Mouse (Mus musculus) cerebellum, adult 8-10 months (tissue): ENCODE data around the gene Plekha7.

ENCODE experiments used
- DNase-seq: peaks from one replicate; pipeline ENCODE4 v3.0.0; 2022

The Plekha7 gene

DNA sequence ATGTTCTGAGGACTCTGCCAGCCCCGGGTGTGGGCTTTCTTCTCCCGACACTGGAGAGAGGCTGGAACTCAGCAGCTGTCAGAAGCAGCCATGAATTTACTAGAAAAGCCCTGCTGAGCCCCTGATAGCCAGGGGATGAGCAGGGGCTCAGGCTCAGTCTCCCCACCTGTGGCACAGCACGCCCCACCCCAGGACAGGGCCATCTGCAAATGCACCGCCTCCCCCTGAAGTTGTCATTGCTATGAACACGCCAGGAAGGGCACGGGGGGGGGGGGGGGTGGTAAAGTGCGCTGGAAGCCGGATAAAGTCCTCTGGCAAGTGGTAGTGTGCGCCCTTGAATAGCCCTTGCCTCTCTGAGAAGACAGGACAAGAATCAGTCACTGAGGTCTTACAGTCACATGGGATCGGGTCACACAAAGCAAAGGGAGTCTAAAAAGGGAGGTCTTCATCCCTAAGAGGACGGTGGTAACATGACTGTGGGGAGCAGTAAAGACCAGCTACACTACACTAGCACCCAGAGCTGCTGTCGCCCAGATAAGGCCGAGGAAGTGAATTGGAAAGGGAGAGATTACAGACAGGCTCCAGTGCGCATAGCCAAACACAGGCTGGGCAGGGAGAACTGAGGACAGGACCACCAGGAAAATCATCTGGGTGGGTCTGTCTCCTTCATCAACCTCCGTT lies 61.3 kb downstream of the Plekha7 start:
- DNase-seq = no peak

DNA sequence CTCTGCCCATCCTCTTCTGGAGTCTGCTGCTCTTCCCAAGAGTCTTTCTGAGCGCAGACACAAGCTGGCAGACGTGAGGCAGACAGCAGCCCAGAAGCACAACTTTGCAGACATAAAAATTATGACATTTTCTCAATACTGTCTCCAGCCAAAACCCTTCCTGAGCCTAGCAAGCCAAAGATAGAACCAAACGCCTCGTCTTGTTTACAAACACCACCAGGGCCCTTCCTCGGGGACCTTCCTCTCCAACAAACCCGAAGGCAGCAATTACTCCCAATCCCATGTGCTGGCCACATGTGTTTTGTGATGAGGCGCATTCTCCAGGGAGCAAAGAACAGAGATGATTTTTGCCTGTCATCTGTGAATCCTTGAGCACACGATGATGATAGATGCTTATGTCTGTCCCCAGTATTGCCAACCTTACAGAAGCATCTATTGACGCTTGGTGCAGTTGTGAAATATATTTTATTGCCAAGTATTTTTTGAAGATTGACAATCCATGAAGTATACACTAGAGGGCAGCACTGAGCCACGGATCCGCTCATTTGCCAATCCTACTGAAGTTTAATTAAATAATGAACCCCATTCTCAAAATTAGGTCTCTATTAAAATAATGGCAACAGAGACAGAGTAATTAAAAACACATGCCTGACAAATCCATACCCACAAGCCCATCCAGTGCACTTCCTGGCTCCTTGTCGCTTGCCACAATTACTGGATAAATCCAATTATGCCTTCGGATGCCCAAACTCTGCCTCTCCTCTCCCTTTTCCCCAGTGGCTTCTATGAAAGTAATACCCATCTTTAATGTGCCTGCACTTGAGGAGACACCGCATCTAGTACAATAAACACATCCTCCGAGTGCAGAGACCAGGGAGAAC lies 62.1 kb downstream of the Plekha7 start:
- DNase-seq = peak; percentile 32

DNA sequence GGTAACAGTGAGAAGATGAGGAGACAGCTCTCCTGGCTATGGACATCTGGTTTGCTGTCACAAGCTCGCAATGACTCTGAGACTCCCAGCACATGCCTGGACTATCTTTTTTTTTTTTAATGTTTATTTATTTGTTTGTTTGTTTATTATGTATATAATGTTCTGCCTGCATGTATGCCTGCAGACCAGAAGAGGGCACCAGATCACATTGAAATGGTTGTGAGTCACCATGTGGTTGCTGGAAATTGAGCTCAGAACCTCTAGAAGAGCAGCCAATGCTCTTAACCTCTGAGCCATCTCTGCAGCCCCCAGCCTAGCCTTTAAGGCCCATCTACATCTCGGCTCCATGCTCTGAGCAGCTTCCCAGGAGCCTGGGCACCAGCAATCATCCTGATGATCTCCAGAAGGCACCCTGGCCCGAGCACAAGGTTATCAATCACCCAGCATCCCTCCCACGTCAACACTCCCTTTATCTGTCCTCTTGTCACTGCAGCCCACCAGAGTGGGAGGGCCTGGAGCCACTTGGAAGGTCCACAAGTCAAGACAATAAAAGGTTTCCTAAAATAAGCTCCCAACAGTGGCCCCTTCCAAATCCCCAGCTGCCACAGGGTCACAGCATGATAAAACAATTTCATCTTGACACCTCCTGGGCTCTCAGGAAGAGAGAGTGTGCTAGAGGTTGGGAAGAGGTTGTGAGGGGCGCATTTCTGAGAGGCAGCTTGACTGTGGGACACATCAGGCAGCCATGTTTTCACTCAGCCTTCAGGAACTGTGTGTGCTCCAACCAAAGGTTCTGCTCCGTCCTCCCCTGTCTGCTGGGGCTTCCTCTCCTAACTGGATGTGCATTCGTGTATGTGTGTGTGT lies 63.6 kb downstream of the Plekha7 start:
- no peak for DNase-seq

DNA sequence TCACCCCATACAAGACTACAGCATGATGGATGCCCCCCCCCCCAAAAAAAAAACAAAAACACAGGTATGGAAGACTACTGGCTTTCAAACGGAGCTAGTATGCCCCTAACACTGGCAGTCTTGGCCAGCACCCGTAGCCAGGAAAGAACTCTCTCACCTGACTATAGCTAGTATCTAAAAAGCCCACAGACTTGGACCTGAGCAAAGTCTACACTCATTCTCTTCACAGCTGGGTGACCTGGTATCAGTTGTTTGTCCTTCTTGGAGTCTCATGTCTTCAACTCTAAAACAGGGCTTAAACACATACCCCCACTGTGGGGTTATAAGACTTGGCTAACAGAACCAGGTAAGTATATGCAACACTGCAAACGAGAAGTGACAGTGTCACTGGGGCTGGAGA lies 65.4 kb downstream of the Plekha7 start:
- no peak for DNase-seq

DNA sequence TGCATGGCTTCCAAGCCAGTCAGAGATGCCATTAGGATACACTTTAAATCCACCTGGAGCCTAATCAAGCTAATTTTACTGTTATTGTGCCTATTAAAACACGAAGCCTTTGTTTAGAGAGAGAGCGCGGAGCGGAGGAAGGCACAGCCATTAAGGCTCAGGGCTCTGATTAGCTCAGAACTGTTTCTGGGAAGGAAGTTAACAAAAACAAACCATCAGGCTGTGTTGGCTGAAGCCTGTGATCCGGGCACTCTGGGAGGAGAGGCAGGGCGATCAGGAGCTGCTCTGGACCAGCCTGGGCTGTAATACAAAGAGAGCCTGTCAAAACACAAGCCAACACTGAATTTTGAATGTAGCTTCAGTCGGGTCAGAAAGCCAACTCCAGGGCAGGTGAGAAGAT lies 66.6 kb downstream of the Plekha7 start:
- no peak for DNase-seq

DNA sequence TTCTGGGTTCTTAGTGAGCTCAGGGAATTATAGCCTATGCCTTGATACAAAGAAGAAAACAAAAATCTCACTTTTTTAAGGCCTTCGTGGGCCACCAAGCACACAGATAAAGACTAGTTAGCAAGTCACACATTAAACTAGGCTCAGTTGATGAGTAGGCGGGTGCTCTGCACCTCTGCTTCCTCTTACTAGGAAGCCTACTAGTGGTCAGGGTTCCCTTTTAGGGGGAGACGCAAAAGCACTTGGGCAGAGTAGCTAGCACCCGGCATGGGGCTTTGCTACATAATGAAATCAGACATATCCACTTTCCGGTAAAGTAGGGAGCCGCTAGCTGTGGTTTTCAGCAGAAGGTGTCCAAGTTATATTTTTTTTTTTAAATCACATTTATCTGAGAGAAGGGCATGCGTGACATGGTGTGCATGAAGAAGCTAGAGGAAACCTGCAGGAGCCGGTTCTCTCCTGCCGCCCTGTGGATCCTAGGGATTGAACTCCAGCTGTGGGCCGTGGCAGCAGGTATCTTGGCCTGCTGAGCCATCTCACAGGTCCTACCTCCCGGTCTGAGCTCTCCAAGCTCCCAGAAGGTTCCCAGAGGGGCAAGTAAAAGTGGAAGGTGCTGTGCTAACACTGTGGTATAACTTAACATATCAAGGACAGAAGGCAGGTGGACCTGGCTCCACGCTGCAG lies 67.2 kb downstream of the Plekha7 start:
- no peak for DNase-seq

DNA sequence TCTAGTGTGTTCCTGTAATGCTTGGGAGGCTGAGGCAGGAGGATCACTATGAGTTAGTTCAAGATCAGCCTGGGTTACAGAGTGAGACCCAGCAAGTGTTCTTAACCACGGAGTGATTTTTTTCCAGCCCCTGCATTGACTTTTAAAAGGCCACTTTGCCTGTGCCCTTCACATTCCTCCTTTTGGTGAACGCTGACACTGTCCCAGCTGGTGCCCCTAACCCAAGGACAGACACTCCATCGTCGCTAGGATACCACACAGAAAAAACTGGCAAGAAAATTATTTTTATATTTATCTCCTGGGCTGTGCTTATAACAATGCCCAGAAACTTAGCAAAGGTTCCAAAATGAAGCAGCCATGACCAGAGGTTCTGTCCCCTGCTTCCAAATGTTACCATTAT lies 67.8 kb downstream of the Plekha7 start:
- no peak for DNase-seq

DNA sequence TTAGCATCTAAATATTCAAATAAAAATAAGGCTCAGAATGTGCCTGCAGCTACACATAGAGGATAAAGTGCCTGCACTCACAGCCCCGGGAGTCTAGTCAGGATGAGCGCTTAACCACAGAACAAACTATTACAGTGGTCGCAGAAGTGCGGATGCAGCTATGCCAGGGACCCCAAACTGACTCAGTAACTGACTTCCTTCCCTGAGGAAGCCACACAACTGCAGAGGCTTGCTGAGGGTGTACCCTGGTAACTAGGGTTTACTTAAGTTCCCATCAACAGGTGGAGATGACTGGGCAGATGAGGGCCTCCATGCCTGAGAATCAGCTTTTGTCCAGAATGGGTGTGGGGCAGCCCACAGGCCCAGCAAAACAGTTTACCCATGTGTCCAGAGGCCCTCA lies 69.9 kb downstream of the Plekha7 start:
- no peak for DNase-seq

DNA sequence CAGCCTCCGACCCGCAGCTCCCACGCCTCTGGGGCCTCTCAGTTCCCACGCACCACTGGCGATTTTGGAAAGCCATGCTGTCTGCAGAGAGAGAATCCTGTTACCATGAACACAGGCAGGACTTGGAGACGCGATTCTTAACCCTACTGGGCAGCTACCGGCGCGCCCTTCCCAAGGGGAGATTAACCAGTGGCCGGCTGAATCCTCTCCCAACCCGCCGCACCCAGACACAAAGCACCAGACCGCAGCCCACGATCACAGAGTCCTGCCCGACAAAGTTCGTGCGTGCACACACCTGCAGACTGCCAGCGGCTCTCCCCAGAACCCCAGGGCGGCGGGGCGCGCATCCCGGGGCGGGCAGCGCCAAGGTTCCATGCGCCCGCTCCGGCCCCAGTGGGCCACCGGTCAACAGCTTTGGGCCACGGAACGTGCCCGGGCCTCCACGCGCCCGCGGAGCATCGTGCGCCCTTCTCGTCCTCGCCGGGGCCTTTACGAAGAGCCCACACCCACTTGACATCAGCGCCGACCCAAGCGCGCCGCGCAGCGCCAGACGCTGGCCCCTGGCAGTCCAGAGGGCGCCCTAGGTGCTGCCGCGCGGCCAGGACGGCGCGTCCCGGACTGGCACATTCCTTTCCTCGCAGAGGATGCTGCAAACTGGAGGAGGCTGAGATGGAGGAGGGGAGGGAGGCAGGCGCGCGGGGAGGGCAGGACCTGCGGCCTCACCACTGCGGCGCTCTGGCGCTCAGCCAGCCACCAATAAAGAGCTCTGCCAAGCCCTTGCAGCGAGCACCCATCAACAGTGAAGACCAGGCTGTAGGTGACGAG lies 70.8 kb downstream of the Plekha7 start:
- no peak for DNase-seq

DNA sequence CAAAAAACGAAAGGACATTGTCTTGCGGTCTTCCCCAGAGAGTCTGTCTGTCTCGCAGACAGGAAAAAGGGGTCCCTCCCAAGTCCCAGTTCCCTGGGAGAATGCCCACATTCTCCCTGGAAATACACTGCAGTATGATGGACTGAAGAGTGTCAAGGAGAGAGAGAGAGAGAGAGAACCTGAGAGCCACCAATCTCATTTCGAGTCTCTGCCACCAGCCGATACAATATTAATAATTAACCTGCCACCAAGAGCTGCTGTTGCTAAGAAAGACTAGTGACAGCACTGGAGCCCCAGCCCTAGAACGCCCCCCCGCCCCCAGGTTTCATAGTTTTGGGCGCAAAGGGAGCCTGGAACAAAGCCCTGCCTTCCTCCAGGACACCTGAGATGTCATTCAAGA lies 71.6 kb downstream of the Plekha7 start:
- no peak for DNase-seq

DNA sequence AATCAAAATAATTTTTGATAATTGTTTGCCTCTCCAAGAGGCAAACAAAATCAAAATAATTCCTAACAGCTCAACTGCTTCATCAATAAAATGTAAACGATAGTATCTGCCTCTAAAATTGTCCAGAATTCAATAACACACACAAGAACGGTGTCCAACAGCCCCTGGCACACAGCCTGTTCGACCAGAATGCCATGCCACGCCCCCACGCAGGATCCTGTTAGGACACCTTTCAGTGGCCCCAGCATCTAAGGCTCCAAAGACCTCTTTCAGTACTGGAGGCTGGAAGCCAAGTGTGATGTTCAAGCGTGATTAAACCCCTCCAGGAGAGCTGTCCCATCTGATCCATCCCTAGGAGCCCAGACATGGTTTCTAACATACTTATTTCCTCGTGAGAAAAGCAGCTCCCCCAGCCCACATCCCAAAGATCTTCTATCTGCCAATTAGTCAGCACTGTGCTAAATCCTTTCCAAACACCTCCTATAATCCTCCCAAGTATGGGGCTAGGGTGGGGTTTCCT lies 73.8 kb downstream of the Plekha7 start:
- no peak for DNase-seq

DNA sequence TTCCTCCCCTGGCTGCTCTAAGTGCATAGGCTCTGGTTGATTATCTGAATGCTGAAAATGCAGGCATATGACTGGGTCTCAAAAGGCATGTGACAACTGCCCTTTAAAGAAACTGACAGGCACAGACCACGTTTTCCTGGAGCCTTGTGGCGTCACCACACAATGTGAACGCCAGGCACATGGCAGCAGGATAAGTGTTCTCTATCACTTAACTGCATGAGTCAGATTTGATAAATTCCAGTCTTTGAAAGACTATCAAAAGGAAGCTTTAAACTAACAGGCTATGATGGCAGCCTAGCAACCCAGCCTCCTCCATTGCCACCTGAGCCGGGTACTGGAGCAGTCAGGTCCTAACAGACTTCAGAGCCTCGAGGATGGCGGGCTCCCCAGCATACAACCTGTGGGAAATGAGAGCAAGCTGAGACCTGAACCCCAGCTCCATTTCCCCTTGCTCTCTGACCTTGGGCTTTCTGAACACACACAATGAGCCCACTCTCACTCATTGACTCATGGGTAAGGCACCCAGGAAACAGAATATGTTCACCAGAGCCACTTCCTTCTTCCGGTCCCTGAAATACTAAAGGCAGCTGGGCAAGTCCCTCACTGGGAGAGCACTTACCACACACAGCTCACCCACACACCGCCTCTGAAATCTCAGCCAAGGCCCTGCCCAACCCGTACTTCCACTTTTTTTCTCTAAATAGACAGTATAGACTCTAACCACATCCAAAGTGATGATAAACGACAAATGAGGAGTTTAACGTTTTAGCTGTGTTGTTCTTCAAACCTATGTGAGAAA lies 77.2 kb downstream of the Plekha7 start:
- no peak for DNase-seq

DNA sequence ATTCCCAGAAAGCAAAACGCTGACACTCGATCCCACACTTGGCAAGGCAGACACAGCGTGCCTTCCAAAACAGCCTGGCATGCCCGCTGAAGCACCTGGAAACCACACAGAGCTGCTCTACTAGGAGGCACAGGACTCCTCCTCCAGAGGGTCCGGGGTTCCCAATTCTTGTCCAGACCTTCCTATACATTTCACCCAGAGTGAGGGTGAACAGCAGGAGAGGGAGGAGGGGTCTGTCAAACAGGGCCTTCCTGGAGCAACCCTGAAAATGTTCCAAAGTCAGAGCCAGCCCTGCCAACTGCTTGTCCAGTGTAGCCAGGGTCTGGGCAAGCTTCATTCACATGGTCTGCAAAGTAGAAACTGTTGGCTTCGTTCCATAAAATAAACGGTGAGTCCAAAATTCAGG lies 81.3 kb downstream of the Plekha7 start:
- DNase-seq = peak; percentile 34

DNA sequence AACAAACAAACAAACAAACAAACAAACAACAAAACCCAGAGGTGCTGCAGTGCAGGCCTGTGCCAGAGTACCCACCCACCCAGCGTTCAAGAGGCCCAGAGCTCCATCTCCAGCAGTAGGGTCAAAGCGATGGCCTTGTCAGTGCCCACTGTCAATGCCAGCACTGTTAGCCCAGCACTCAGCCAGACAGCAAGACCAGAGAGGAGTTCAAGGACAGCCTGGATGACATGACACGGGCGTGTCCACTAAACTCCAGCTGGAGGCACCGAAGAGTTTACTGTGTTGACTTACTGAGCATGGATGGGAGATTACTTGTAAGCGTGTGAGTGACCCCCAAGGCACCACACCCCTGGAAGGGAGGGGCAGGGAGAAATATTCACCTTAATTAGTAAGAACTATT lies 81.9 kb downstream of the Plekha7 start:
- no peak for DNase-seq

DNA sequence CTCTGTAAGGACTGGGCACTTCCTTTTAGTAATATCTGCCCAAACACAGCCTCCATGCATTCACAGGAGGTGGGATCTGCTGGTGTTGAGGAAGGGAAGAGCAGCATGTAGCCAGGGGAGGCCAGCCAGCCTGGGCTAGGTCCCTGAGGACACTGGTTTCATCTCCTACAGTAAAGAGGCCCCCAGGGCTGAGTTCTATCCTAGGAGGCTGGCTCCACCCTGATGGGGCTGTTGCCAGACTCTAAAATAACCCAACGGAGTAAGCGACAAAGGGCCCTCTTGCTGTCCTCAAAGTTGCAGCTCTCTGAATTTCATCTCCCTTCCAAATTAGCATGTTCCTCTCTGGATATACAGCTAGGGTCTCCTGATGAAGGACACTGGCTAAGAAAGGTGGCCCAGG lies 83.6 kb downstream of the Plekha7 start:
- no peak for DNase-seq

DNA sequence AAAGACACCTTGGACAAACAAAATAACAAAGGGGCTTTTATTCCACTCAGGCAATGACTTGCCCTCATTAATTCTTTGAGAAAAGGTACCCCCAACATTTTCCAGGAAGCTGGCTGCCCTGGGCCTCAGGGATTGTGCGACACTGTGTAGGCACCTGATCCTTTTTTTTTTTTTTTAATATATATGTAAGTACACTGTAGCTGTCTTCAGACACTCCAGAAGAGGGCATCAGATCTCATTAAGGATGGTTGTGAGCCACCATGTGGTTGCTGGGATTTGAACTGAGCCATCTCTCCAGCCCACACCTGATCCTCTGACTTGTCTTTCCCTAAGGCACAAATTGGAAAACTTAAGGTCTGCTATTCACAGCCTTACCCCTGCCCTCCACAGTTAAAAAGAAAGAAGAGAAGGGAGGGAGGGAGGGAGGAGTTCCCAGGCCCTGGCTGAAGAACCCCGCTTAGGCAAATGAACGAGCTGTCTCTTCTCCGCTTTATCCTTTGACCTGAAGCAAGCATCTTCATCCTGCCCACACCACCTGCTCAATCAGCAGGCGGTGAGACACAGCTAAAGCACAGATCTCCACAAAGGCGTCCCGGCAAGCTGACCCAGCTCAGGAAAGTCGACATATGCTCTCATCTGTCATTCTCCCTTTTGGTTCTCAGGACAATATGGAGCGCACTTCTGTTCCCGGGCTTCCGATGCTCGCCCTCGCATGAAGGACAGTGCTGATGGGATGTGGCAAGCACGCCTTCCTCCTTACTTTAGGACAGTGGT lies 85.0 kb downstream of the Plekha7 start:
- peak; percentile 56 for DNase-seq

DNA sequence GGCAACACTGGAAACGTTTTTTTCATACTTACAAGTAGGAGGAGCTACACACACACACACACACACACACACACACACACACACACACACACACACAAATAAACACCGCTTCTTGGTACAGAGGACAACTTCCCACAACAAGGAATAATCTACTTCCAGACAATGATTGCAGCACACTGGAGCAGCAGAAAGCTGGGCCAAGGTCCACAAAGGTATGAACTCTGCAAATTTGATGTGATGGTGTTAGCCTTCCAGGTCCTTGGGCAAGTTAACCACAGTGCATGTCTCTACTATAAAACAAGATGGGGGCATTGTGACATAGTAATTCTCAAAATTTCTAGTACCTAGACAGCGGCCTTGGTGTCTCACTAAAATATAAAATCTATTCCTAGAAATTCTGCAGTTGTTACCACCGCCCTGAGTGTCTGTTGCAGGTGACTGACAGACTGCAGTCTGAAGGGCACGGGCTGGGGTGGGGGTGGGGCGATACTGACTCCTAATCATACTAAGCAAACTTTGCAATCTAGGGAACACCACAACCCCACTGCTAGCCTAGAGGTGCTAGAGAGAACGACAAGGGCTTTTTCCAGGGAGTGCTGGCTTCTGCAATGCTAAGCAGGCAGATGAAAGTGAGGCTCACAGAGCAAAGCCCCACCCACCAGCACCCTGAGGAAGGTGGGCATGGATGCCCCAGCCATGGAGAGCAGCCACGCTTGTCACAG lies 85.7 kb downstream of the Plekha7 start:
- no peak for DNase-seq

DNA sequence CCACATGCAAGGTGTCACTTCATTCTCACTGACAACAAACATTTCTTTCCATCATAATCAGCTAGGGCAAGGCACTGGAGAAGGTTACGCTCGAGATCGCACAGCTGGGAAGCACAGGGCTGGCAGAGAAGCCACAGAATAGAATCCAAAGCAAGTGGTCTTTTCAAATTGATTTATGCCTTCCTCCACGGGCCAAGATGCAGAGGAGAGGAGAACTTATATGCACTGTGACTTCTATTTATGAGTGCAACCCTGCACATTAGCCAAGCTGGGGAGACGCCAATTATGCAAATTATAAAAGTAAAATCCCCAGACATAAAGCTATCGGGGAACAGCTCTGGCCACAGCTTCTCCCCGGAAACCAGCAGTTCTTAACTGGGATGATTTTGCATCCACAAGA lies 86.3 kb downstream of the Plekha7 start:
- no peak for DNase-seq

DNA sequence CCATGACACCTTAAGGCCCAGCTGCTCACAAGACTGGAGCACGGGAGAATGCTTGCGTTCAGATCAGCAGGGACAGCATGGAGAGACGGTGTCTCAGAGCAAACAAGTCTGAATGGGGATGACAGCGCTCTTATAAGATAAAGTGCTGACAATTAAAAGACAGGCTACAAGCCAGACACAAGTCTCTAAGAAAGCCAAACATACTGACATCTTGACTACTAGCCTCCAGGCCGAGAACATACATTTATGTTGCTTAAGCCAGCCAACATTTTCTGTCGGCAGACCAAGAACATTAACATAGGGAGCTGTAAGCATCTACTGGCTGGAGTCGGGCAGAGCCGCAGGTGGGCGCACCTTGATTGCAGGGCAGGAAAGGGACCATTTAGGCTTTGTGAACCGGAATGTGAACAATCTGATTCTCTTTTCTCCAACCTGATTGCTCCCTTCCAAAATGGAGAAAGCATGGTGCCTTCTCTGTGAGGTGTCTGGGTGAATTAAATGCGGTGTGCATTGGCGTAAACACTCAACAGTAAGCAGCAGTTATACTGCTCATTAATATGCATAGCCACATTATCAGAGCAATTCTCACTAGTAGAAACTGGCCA lies 88.0 kb downstream of the Plekha7 start:
- no peak for DNase-seq
